Comparison of ENCODE assay signal across 9 mouse cellular contexts in genomic region chr11:119223124-119223890, GRCm38 (mm10). TPM values are rescaled to one million over a fixed set of nuclear protein-coding genes. Genes with fewer than 3 reads are reported as not detected.
DNase-seq lines count a peak whose midpoint lies in the region; ATAC-seq lines count a peak whose summit lies in the region.
"Had no signal": no experiment of that assay in that cellular context is flagged by ENCODE, and none has a peak within 500 bp of the region (broad histone marks: within the 10 kb centered on the region; RNA-seq: fewer than 3 reads in every experiment).

No protein-coding gene starts in this region.

- peak overlapping the region; percentile 66 for H3K27ac ChIP-seq in intestine, embryonic 15.5 days
- H3K27ac ChIP-seq in neural tube, embryonic 15.5 days (replicated peaks): peak overlapping the region; percentile 66
- H3K27ac ChIP-seq: limb, embryonic 12.5 days had no signal

- no peaks in the 10 kb centered on the region for H3K36me3 ChIP-seq in intestine, embryonic 15.5 days
- no peaks in the 10 kb centered on the region for H3K36me3 ChIP-seq in neural tube, embryonic 15.5 days

- ATAC-seq in intestine, embryonic 15.5 days: no peak
- ATAC-seq in neural tube, embryonic 15.5 days (ENCODE audit: low FRiP score): no peak
- ATAC-seq in megakaryocyte, adult 5-6 weeks (ENCODE audit: poor library complexity, severe bottlenecking): no peak
- ATAC-seq in inflammation-experienced regulatory T-cells, adult 6 months: no peak

- DNase-seq in adrenal gland, postnatal 10 days: peak; percentile 25
- no peak for DNase-seq in adrenal gland, postnatal 25 days
- peak; percentile 78 for DNase-seq in left cerebral cortex, postnatal 4 days
- no peak for DNase-seq in left cerebral cortex, postnatal 36 days (ENCODE audit: low spot score in 2 of 2)

- H3K4me3 ChIP-seq in intestine, embryonic 15.5 days (replicated peaks): no peak overlapping the region
- no peak overlapping the region for H3K4me3 ChIP-seq in neural tube, embryonic 15.5 days (replicated peaks)
- H3K4me3 ChIP-seq: limb, embryonic 12.5 days had no signal

- H3K4me1 ChIP-seq in intestine, embryonic 15.5 days (replicated peaks): peaks cover 33% of the 10 kb centered on the region
- peaks cover 80% of the 10 kb centered on the region for H3K4me1 ChIP-seq in neural tube, embryonic 15.5 days

- H3K9ac ChIP-seq in intestine, embryonic 15.5 days: no peak overlapping the region
- H3K9ac ChIP-seq in neural tube, embryonic 15.5 days (replicated peaks): no peak overlapping the region

- H3K4me2 ChIP-seq in intestine, embryonic 15.5 days (replicated peaks): no peak overlapping the region
- no peak overlapping the region for H3K4me2 ChIP-seq in neural tube, embryonic 15.5 days
- H3K4me2 ChIP-seq: limb, embryonic 12.5 days had no signal

- WGBS in intestine, embryonic 15.5 days: 76% methylated on average over 20 of the region's 20 CpGs
- WGBS in neural tube, embryonic 15.5 days: 72% methylated on average over 20 of the region's 20 CpGs

- intact Hi-C loops in left cerebral cortex, postnatal 4 days (cut with DNase I): no loop called here
- intact Hi-C loops in left cerebral cortex, postnatal 36 days (cut with DNase I): no loop called here

- no peaks in the 10 kb centered on the region for H3K9me3 ChIP-seq in intestine, embryonic 15.5 days
- no peaks in the 10 kb centered on the region for H3K9me3 ChIP-seq in neural tube, embryonic 15.5 days (replicated peaks)
- H3K9me3 ChIP-seq: limb, embryonic 12.5 days had no signal

- no peaks in the 10 kb centered on the region for H3K27me3 ChIP-seq in intestine, embryonic 15.5 days (replicated peaks)
- no peaks in the 10 kb centered on the region for H3K27me3 ChIP-seq in neural tube, embryonic 15.5 days (replicated peaks)
- H3K27me3 ChIP-seq: limb, embryonic 12.5 days had no signal

RNA-seq across cellular contexts. Expression of gene Tbc1d16, which starts 5.0 kb away (rescaled TPM):
- total RNA-seq in adrenal gland, postnatal 10 days (2021): 10 to 100 TPM; 19.1 to 21.8 TPM
- total RNA-seq in adrenal gland, postnatal 25 days (2021): 12.7 and 14.3 TPM in 2 replicates
- total RNA-seq in left cerebral cortex, postnatal 4 days (2021): 100 to 1,000 TPM; 217 to 222 TPM
- total RNA-seq in left cerebral cortex, postnatal 36 days (2021): 10 to 100 TPM; 30.5 to 36.2 TPM
- 13.9 and 15.3 TPM in 2 replicates for polyA plus RNA-seq in intestine, embryonic 15.5 days (2015; fragmentation: Nextera tagmentation; extraction: Ambion mirVana)
- 43.9 and 47.4 TPM in 2 replicates for polyA plus RNA-seq in neural tube, embryonic 15.5 days (2015; fragmentation: Nextera tagmentation; extraction: Ambion mirVana)
- 0.64 and 0.71 TPM in 2 replicates for total RNA-seq in megakaryocyte, adult 5-6 weeks (2015)
- total RNA-seq in megakaryocyte, adult 5-6 weeks (2017): 0.53 and 0.59 TPM in 2 replicates
- under 1 TPM; 0.20 to 0.55 (median 0.33) TPM for polyA plus RNA-seq in inflammation-experienced regulatory T-cells, adult 6 months (2017; shearing (Covaris generic))

RNA-seq across cellular contexts. Expression of gene Ccdc40, which starts 5.1 kb away (rescaled TPM):
- 1 to 10 TPM in 1 of 2 experiments, under 1 TPM in 1; 0.85 to 1.4 TPM for total RNA-seq in adrenal gland, postnatal 10 days (2021)
- total RNA-seq in adrenal gland, postnatal 25 days (2021): 0.29 and 1.7 TPM in 2 replicates
- 1 to 10 TPM; 7.3 to 8.5 TPM for total RNA-seq in left cerebral cortex, postnatal 4 days (2021)
- total RNA-seq in left cerebral cortex, postnatal 36 days (2021): 1 to 10 TPM; 1.1 to 1.3 TPM
- 2.5 and 2.6 TPM in 2 replicates for polyA plus RNA-seq in intestine, embryonic 15.5 days (2015; fragmentation: Nextera tagmentation; extraction: Ambion mirVana)
- 12.6 and 13.2 TPM in 2 replicates for polyA plus RNA-seq in neural tube, embryonic 15.5 days (2015; fragmentation: Nextera tagmentation; extraction: Ambion mirVana)
- 0.21 and 0.31 TPM in 2 replicates for total RNA-seq in megakaryocyte, adult 5-6 weeks (2015)
- 0.65 and 1.1 TPM in 2 replicates for total RNA-seq in megakaryocyte, adult 5-6 weeks (2017)
- polyA plus RNA-seq in inflammation-experienced regulatory T-cells, adult 6 months (2017; shearing (Covaris generic)): 1 to 10 TPM; 1.6 to 4.2 (median 3.3) TPM

RNA-seq across cellular contexts. Expression of gene Gaa, which starts 44.4 kb away (rescaled TPM):
- 10 to 100 TPM; 78.0 to 81.5 TPM for total RNA-seq in adrenal gland, postnatal 10 days (2021)
- total RNA-seq in adrenal gland, postnatal 25 days (2021): 101 and 102 TPM in 2 replicates
- 100 to 1,000 TPM in 1 of 2 experiments, 10 to 100 TPM in 1; 86.9 to 104 TPM for total RNA-seq in left cerebral cortex, postnatal 4 days (2021)
- 100 to 1,000 TPM; 220 to 253 TPM for total RNA-seq in left cerebral cortex, postnatal 36 days (2021)
- polyA plus RNA-seq in intestine, embryonic 15.5 days (2015; fragmentation: Nextera tagmentation; extraction: Ambion mirVana): 66.3 and 69.1 TPM in 2 replicates
- 102 and 105 TPM in 2 replicates for polyA plus RNA-seq in neural tube, embryonic 15.5 days (2015; fragmentation: Nextera tagmentation; extraction: Ambion mirVana)
- 9.3 and 16.5 TPM in 2 replicates for total RNA-seq in megakaryocyte, adult 5-6 weeks (2015)
- total RNA-seq in megakaryocyte, adult 5-6 weeks (2017): 8.0 and 9.8 TPM in 2 replicates
- 10 to 100 TPM in 2 of 3 experiments, 1 to 10 TPM in 1; 9.2 to 13.4 (median 11.8) TPM for polyA plus RNA-seq in inflammation-experienced regulatory T-cells, adult 6 months (2017; shearing (Covaris generic))

Comparison
In these comparisons a context has a peak if more than half of its experiments do, and no peak if none do; other contexts are left out.
1. DNase-seq: peak in adrenal gland, postnatal 10 days (single experiment) and left cerebral cortex, postnatal 4 days (single experiment); none in adrenal gland, postnatal 25 days (single experiment) and left cerebral cortex, postnatal 36 days (0 of 2).
2. RNA of gene Tbc1d16, which starts 5.0 kb away (total RNA-seq): 217 to 222 TPM in left cerebral cortex, postnatal 4 days; 30.5 to 36.2 TPM in left cerebral cortex, postnatal 36 days, 19.1 to 21.8 TPM in adrenal gland, postnatal 10 days, 12.7 to 14.3 TPM in adrenal gland, postnatal 25 days and 0.53 to 0.71 TPM in megakaryocyte, adult 5-6 weeks; every median in the first group is over 4 times any median in the second.